Mouse (Mus musculus): ENCODE measurements around the gene Armc8. TPM values are rescaled to one million over a fixed set of nuclear protein-coding genes. Genes with fewer than 3 reads are reported as not detected.

Gene Armc8
- total RNA-seq, 1 experiment: 25.7 TPM

DNA sequence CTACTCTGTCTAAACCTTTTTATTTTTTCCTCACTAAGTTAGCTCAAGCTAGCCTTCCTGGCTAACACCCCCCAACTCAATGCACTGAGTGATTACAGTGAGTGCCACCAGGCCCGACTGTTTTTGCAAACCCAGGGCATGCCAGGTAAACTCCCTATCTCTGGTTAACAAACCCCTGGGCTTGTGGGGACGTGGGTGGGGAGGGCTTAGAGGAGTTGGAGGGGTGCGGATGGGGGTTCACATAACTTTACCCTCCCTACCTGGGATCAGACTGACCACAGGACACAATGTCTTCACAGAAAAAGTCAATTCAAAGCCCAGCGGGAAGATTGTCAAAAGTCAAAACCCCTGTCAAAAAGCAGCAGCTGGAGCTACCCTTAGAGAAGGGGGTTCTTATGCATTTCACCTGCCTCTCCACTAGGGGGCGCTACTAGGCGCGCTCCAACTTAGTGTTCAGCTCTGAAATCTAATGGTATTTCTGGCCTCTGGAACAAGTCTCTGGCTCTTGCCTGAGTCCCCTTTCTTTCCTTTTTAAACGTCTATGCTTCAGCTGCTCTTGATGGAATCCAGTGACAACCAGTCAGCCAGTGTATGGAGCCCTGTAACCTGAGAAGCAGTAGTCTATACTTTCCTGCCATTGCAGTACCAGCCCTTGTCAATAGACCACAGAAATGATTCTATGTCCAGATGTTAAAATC lies 19.0 kb upstream of the Armc8 start:
- H3K36me3 ChIP-seq (ENCODE audit: control insufficient read depth, insufficient read depth, low read length, poor library complexity, severe bottlenecking): peaks cover 13% of the 10 kb centered on the region
- peaks cover 0 to 2% of the 10 kb centered on the region in 2 experiments; a peak in 1 of 4 replicates for H3K4me1 ChIP-seq (ENCODE audit: control insufficient read depth in 2 of 2, insufficient read depth in 2 of 2, low read length in 2 of 2, poor library complexity in 1 of 2)
- no peak overlapping the region for H3K27ac ChIP-seq (ENCODE audit: insufficient read depth, low read depth, low read length, poor library complexity, severe bottlenecking)
- H3K9ac ChIP-seq (ENCODE audit: insufficient read depth, low read depth, low read length, poor library complexity, severe bottlenecking): no peak overlapping the region
- TF ChIP-seq HCFC1 (IDR thresholded peaks at IDR 0.05; ENCODE audit: borderline replicate concordance, insufficient read depth, low read length) (no peak), ZNF384 (IDR thresholded peaks at IDR 0.05; ENCODE audit: low read depth, low read length) (no peak), ZC3H11A (IDR thresholded peaks at IDR 0.05; ENCODE audit: borderline replicate concordance, low read depth, low read length) (no peak), CHD2 (IDR thresholded peaks at IDR 0.05; ENCODE audit: low read depth, low read length) (no peak), MAFK (IDR thresholded peaks at IDR 0.05; ENCODE audit: insufficient read depth, low read depth, low read length) (no peak)
- H3K9me3 ChIP-seq (ENCODE audit: control insufficient read depth, insufficient read depth, low read depth, low read length): no peaks in the 10 kb centered on the region
- in situ Hi-C loops (cut with MboI; ENCODE audit: low sequenced_read_pairs in 2 of 2, unreplicated experiment in 2 of 2): no loop called here
- H3K4me3 ChIP-seq (ENCODE audit: insufficient read depth in 1 of 2, low read depth in 1 of 2, low read length in 2 of 2, poor library complexity in 1 of 2, severe bottlenecking in 1 of 2): no peak overlapping the region
- peak; percentile 47 for DNase-seq (ENCODE audit: low read depth, low spot score)

DNA sequence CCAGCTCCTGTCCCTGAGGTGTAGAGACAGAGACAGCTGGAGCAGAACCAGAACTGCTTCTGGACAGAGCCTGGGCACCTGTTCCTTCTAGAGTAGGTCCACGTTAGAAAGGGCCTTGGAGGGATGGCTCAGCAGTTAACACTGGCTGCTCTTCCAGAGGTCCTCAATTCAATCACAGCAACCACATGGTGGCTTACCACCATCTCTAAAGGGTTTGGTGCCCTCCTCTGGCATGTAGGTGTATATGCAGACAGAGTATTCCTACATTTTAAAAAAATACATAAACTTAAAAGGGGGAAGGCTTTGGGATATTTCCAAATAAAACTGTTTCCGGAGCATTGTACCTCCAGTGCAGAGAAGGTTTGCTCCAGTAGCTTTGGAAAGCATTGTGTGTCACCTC lies 12.0 kb upstream of the Armc8 start:
- H3K4me3 ChIP-seq (ENCODE audit: insufficient read depth in 1 of 2, low read depth in 1 of 2, low read length in 2 of 2, poor library complexity in 1 of 2, severe bottlenecking in 1 of 2): no peak overlapping the region
- peaks cover 3% of the 10 kb centered on the region in 2 experiments; a peak in 1 of 4 replicates for H3K4me1 ChIP-seq (ENCODE audit: control insufficient read depth in 2 of 2, insufficient read depth in 2 of 2, low read length in 2 of 2, poor library complexity in 1 of 2)
- peak; percentile 37 for DNase-seq (ENCODE audit: low read depth, low spot score)
- H3K36me3 ChIP-seq (ENCODE audit: control insufficient read depth, insufficient read depth, low read length, poor library complexity, severe bottlenecking): peaks cover 34% of the 10 kb centered on the region
- no peaks in the 10 kb centered on the region for H3K9me3 ChIP-seq (ENCODE audit: control insufficient read depth, insufficient read depth, low read depth, low read length)
- no peak; the same call in 1 of the 2 replicates for TF ChIP-seq HCFC1 (IDR thresholded peaks at IDR 0.05; ENCODE audit: borderline replicate concordance, insufficient read depth, low read length)
- peak; percentile 2; the same call in 1 of the 2 replicates for TF ChIP-seq ZC3H11A (IDR thresholded peaks at IDR 0.05; ENCODE audit: borderline replicate concordance, low read depth, low read length)
- TF ChIP-seq ZNF384 (IDR thresholded peaks at IDR 0.05; ENCODE audit: low read depth, low read length): peak; percentile 64; the same call in 1 of the 2 replicates
- peak overlapping the region; percentile 17; the same call in 1 of the 2 replicates for H3K27ac ChIP-seq (ENCODE audit: insufficient read depth, low read depth, low read length, poor library complexity, severe bottlenecking)
- no peak overlapping the region for H3K9ac ChIP-seq (ENCODE audit: insufficient read depth, low read depth, low read length, poor library complexity, severe bottlenecking)
- in situ Hi-C loops (cut with MboI; ENCODE audit: low sequenced_read_pairs in 2 of 2, unreplicated experiment in 2 of 2): no loop called here

DNA sequence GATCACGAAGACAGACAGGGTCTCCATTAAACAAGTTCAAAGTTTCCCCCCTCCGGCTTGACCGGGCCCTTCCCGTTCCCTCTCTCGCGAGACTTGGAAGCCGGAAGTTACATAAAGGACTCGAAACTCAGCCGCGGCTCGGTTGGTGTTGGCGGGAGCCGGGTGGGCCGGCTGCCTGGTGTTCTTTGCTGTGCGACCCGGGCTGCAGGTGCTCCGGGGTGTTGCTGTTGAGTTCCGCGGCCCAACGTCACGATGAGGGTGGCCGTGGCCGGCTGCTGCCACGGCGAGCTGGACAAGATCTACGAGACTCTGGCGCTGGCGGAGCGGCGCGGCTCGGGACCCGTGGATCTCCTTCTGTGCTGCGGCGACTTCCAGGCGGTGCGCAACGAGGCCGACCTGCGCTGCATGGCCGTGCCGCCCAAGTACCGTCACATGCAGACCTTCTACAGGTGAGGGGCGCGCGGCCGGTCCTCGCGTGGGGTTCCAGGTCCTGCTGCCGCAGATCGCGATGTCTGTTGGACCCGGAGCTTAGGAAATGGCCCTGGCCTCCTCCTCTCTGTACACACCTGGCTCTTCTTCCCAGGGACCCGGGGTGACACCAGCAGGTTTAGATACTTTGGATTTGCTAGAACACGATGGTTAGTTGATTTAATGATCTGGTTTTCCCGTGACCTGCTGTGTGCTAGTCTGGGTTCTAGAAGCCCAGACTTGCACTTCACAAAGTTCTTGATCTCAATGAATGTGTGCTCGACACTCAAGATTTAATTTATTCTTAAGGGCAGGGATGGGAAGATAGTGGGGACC lies 7.2 kb upstream of the Armc8 start, which contains the start of gene Dbr1:
TSS of gene Dbr1 (plus strand) at position 123 of the 804 bp plus-strand sequence.
- peaks cover 10% of the 10 kb centered on the region for H3K36me3 ChIP-seq (ENCODE audit: control insufficient read depth, insufficient read depth, low read length, poor library complexity, severe bottlenecking)
- peak within 1 kb of the TSS; percentile 51 for H3K27ac ChIP-seq (ENCODE audit: insufficient read depth, low read depth, low read length, poor library complexity, severe bottlenecking)
- no peak for TF ChIP-seq MAFK (IDR thresholded peaks at IDR 0.05; ENCODE audit: insufficient read depth, low read depth, low read length)
- TF ChIP-seq CHD2 (IDR thresholded peaks at IDR 0.05; ENCODE audit: low read depth, low read length): peak; percentile 100
- peak; percentile 76 for TF ChIP-seq HCFC1 (IDR thresholded peaks at IDR 0.05; ENCODE audit: borderline replicate concordance, insufficient read depth, low read length)
- no peaks in the 10 kb centered on the region for H3K9me3 ChIP-seq (ENCODE audit: control insufficient read depth, insufficient read depth, low read depth, low read length)
- in situ Hi-C loops (cut with MboI; ENCODE audit: low sequenced_read_pairs in 2 of 2, unreplicated experiment in 2 of 2): no loop called here
- H3K4me3 ChIP-seq (ENCODE audit: insufficient read depth in 1 of 2, low read depth in 1 of 2, low read length in 2 of 2, poor library complexity in 1 of 2, severe bottlenecking in 1 of 2): peak within 1 kb of the TSS; percentile 79 to 95
- H3K9ac ChIP-seq (ENCODE audit: insufficient read depth, low read depth, low read length, poor library complexity, severe bottlenecking): peak within 1 kb of the TSS; percentile 97
- DNase-seq (ENCODE audit: low read depth, low spot score): peak; percentile 92
- peaks cover 3% of the 10 kb centered on the region in 2 experiments; a peak in 1 of 4 replicates for H3K4me1 ChIP-seq (ENCODE audit: control insufficient read depth in 2 of 2, insufficient read depth in 2 of 2, low read length in 2 of 2, poor library complexity in 1 of 2)

DNA sequence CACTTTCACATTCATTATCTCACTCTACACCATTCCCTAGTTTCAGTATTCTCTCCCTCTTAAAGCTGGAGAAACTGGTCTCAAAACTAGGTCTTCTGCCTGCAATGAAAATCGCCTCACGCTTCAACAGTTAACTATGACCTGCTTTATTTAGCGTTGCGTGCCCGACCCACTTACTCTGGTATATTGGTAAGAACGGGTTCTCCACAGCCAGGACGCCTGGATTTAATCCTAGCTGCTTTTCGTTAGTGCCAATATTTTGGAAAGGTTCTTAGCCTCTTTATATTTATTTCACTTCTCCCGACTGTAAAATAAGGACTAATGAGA lies 335 bp upstream of the Armc8 start:
- H3K36me3 ChIP-seq (ENCODE audit: control insufficient read depth, insufficient read depth, low read length, poor library complexity, severe bottlenecking): no peaks in the 10 kb centered on the region
- no peak for DNase-seq (ENCODE audit: low read depth, low spot score)
- H3K4me1 ChIP-seq (ENCODE audit: control insufficient read depth in 2 of 2, insufficient read depth in 2 of 2, low read length in 2 of 2, poor library complexity in 1 of 2): 0 out of 4 replicates have a peak, but pooled peaks cover 2% of the 10 kb centered on the region in 2 experiments
- H3K27ac ChIP-seq (ENCODE audit: insufficient read depth, low read depth, low read length, poor library complexity, severe bottlenecking): no peak overlapping the region
- H3K9me3 ChIP-seq (ENCODE audit: control insufficient read depth, insufficient read depth, low read depth, low read length): no peaks in the 10 kb centered on the region
- peak overlapping the region; percentile 89 to 97 for H3K4me3 ChIP-seq (ENCODE audit: insufficient read depth in 1 of 2, low read depth in 1 of 2, low read length in 2 of 2, poor library complexity in 1 of 2, severe bottlenecking in 1 of 2)
- in situ Hi-C loops (cut with MboI; ENCODE audit: low sequenced_read_pairs in 2 of 2, unreplicated experiment in 2 of 2): no loop called here
- TF ChIP-seq CHD2 (IDR thresholded peaks at IDR 0.05; ENCODE audit: low read depth, low read length): no peak
- TF ChIP-seq HCFC1 (IDR thresholded peaks at IDR 0.05; ENCODE audit: borderline replicate concordance, insufficient read depth, low read length): no peak
- TF ChIP-seq ZC3H11A (IDR thresholded peaks at IDR 0.05; ENCODE audit: borderline replicate concordance, low read depth, low read length): no peak
- TF ChIP-seq MAFK (IDR thresholded peaks at IDR 0.05; ENCODE audit: insufficient read depth, low read depth, low read length): no peak
- TF ChIP-seq ZNF384 (IDR thresholded peaks at IDR 0.05; ENCODE audit: low read depth, low read length): no peak
- peak overlapping the region; percentile 57 for H3K9ac ChIP-seq (ENCODE audit: insufficient read depth, low read depth, low read length, poor library complexity, severe bottlenecking)
